Mouse (Mus musculus): ENCODE results near the gene Slc16a14. TPM values are rescaled to one million over a fixed set of nuclear protein-coding genes. Genes with fewer than 3 reads are reported as not detected.

Slc16a14 gene
- total RNA-seq, 2 experiments from 2014 or later: not detected

DNA sequence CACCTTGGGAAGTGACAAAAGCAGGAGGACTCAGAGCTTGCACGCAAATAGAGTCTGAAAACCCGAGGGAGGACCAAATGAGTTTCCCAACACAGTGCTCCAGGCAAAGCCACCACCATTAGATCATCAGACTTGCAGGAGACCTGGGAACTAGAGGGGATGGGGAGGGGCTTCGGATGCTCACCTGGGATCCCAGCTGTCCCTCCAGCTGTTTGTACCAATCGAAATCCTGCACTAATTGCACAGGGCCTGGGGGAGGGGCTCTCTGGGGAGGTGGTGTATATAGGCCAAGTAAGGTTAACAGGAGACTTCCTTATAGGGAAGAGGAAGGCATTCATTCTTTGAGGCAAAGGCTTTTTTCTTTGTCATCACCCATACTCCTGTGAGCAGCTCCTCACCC lies 66.1 kb downstream of the Slc16a14 start:
- ATAC-seq (replicated peaks; ENCODE audit: poor library complexity): no peak

DNA sequence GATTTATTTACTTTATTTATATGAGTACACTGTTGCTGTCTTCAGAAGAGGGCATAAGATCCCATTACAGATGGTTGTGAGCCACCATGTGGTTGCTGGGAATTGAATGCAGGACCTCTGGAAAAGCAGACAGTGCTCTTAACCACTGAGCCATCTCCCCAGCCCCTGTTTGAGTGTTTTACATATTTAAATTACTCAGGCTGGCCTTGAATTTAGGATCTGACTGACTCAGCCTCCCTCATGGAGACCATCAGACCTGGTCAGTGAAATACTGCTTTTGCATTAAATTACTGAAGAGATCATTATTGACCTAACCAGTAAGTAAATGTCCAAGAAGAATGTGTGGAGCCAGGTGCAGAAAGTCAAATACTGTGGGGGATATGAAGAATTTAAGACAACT lies 66.6 kb downstream of the Slc16a14 start:
- ATAC-seq (replicated peaks; ENCODE audit: poor library complexity): no peak

GRCm38 (mm10) chr1:84866706-84867230 lies 68.2 kb downstream of the Slc16a14 start:
- peak; percentile 57; the same call in 1 of the 2 replicates for ATAC-seq (replicated peaks; ENCODE audit: poor library complexity)

GRCm38 (mm10) chr1:84866231-84866630 lies 68.7 kb downstream of the Slc16a14 start:
- no peak for ATAC-seq (replicated peaks; ENCODE audit: poor library complexity)

DNA sequence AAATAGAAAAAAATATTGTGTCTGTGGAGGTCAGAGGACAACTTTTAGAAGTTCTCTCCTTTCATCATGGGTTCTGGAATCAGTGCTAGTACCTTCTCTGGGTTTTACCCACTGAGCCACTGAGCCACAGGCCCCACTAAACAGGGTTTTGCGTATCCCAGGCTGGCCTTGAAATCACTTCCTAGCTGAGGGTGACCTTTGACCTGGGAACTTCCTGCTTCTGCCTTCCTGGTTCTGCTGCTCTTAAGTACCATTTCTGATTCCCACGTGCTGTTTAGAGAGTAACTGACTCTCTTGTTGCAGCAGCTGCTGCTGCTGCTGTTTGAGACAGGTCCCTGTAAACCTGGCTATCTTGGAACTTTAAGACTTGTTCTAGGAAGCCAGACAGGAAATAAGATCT lies 70.3 kb downstream of the Slc16a14 start:
- ATAC-seq (replicated peaks; ENCODE audit: poor library complexity): no peak

- ATAC-seq (replicated peaks; ENCODE audit: poor library complexity): no peak
Observed at GRCm38 (mm10) chr1:84861255-84861630, 73.7 kb downstream of the Slc16a14 start.

DNA sequence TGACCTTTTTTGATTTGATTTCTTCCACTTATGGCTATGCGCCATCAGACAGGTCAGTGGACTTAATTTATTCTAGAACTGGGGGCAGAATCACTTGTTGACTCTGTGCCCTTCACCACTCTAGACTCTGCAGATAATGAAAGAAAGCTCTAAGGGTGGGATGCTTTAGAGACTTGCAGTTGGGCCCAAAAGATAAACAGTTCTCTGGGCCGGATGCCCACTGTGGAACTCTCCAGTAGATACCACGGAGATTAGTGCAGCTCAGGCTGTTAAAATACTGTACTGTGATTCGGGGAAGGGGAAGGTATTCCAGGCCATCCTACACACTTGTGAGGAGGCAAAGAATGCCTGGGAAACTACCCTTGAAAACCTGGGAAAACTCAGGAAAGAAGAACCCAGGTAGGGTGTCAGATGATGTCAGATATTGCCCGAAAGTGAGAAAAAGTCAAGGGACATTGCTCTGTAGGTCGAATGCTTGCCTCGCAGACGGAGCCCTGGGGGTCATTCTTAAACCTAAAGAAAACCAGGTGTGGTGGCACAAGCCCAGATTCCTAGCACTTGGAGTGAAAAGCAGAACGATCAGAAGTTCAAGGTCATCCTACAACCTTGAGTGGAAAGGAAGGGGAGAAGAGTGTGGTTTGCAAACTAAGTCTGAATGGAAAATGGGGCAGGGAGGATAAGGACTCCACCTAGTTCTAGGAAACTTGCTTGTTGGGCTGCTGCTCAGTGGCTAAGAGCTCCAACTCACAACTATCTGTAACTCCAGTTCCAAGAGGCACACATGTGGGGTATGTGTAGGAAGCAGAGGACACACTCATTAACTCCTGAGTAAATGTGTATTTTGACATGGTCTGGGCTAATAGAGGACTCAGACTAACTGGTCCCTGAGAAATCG lies 74.3 kb downstream of the Slc16a14 start:
- ATAC-seq (replicated peaks; ENCODE audit: poor library complexity): peak; percentile 85

- no peak for ATAC-seq (replicated peaks; ENCODE audit: poor library complexity)
Observed at GRCm38 (mm10) chr1:84859597-84859996, 75.3 kb downstream of the Slc16a14 start.

Other genes starting within 250 kb of the Slc16a14 start
- gene Dner, start 238.9 kb downstream of the Slc16a14 start, total RNA-seq (2015): 0.12 TPM in 1 of 2 replicates, not detected in the other
- gene Dner, start 238.9 kb downstream of the Slc16a14 start, total RNA-seq (2017): not detected in 2 replicates
- 4.8 and 9.0 TPM in 2 replicates for gene Fbxo36, start 95.3 kb downstream of the Slc16a14 start, total RNA-seq (2015)
- 0.84 and 2.0 TPM in 2 replicates for gene Fbxo36, start 95.3 kb downstream of the Slc16a14 start, total RNA-seq (2017)
- gene Trip12, start 94.6 kb downstream of the Slc16a14 start, total RNA-seq (2015): 100 and 112 TPM in 2 replicates
- gene Trip12, start 94.6 kb downstream of the Slc16a14 start, total RNA-seq (2017): 189 and 250 TPM in 2 replicates
- not detected in 2 replicates for gene Gm10553, start 165.0 kb upstream of the Slc16a14 start, total RNA-seq (2015)
- gene Gm10553, start 165.0 kb upstream of the Slc16a14 start, total RNA-seq (2017): 1.2 TPM in 1 of 2 replicates, not detected in the other
- gene A530032D15Rik, start 174.7 kb upstream of the Slc16a14 start, total RNA-seq (2015): 1.4 and 2.1 TPM in 2 replicates
- gene A530032D15Rik, start 174.7 kb upstream of the Slc16a14 start, total RNA-seq (2017): 14.0 and 17.0 TPM in 2 replicates